Mouse (Mus musculus): ENCODE results near the gene Stox1. TPM values are rescaled to one million over a fixed set of nuclear protein-coding genes. Genes with fewer than 3 reads are reported as not detected.
"Not testable (repeated sequence)": the region's sequence is repeated elsewhere in the genome, so short reads cannot be mapped to it uniquely, and the experiment has no call there.

The Stox1 gene
- 1 to 10 TPM; 1.2 to 1.5 TPM for total RNA-seq (2021)
- long read RNA-seq, experiment 1, partial matches to known transcripts: 2 of 2 reads
- long read RNA-seq, experiment 1, other reads (novel, unspliced or antisense): 0 of 2 reads
- long read RNA-seq, experiment 2, partial matches to known transcripts: 1 of 1 reads
- long read RNA-seq, experiment 2, other reads (novel, unspliced or antisense): 0 of 1 reads

- intact Hi-C loops (cut with DNase I): no loop called here
- DNase-seq: peak; percentile 72 to 73
Measured at GRCm38 (mm10) chr10:62725771-62726687, at the start of gene Stox1. Stox1 (minus strand) TSS chr10:62726128.

DNA sequence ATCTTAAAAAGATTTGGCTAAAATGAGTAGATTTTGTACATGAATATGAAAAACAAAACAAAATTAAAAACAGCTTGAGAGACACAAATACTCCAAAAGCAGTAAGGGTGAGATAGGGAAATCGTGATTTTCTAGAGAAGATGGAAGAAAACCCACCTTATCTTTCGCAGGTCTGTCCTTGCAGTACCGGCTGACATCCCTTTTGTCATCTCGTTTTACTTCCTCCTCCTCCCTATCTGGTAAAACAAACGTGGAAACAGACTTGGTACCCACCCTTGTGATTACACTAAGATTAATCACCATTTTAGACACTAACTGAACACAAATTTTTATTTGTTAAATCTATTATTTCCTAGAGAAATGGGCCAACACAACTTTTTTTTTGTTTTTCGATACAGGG is 24.9 kb upstream of the Stox1 start:
- intact Hi-C loops (cut with DNase I): no loop called here
- no peak for DNase-seq

DNA sequence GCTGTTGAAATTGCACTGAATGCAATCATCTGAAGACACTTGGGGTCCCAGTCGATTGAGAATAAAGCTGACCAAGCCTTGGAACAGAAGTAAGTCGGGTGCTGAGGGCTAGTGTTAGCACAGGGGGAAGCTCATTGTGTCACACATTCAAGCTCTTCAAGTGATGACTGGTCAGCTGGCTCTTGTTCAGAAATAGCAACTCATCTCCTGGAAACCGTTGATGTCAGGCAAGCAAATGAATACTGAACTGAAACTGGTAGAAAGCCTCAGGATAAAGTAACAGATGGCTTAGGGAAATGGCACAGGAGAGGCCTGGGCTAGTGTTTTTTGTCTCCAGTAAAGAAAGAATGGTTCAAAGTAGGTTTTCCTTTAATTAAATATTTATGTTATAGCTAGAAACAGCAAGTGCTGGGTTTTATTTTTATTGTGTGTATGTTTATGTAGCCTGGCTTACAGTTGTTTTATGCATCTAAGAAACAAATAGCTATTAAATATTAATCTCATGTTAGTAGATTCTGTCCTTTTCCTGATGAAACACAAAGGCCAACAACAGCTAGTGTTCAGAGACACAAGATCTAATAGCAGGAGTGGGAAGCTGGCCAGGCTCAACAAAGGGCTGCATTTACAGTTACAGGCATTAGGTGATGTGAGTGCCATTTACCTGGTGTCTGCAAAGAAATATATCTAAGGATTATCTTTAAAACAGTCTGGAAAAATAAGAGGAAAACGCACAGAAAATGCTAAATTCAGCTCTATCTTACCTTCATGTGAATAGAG is 14.2 kb upstream of the Stox1 start:
- peak in 1 of 2 experiments; percentile 19 for DNase-seq

DNA sequence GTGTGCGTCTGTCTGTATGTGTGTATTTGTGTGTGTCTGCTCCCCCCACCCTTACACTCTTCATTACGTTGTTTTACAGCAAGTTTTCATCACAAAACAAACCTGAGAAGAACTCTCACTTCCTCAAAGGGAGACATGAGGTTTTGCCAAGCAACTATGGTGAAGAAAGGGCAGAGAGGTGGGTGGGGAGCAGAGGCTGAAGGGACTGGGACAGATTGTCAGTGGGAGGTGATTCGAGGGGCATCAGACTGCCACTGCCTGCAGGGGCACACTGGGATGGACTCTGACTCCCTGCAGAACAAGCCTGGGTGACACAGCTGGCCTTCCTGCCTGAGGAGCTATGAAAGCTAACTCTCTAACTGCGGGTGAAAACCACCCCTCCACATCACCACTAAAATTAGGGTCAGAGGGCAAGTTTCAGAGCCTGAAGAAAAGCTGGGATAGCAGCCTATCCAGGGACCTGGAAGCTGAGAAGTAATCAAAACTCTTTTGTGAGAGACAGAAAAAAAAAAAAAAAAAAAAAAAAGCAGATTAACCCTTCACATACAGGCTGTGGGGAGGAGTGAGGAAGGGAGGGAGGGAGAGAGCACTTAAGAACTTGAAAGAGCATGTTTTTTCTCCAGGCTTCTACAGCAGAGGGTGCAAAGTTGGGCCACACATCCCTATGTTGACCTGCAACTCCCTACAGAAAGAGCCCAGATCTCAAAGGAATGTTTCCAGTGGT is 11.2 kb upstream of the Stox1 start:
- intact Hi-C loops (cut with DNase I): no loop called here
- DNase-seq: no peak

More for the DNA sequence above, 14.2 kb upstream of the Stox1 start:
- intact Hi-C loops (cut with DNase I): loop anchor here (10.0 kb wide), 1 partner anchor 105 kb away; no protein-coding TSS in a partner anchor

DNA sequence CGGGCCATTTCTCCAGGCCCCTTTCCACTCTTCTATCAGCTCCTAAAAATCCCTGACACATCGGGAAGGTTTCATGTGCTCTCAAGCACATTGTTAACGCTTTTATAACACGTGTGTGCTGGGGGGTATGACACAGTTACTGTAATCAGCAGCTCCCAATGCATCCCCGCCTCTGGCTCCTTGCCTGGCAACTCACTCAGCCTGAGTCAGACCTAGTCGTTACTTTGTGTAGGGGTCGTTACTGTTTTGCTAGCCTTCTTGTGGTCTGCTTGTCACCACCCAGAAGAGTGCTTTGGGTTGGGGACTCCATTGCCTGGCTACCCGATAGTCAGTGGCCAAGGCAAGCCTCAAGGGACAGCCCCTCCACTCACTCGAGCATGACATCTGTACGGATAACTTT is 4.9 kb upstream of the Stox1 start:
- no peak for DNase-seq
- intact Hi-C loops (cut with DNase I): no loop called here

DNA sequence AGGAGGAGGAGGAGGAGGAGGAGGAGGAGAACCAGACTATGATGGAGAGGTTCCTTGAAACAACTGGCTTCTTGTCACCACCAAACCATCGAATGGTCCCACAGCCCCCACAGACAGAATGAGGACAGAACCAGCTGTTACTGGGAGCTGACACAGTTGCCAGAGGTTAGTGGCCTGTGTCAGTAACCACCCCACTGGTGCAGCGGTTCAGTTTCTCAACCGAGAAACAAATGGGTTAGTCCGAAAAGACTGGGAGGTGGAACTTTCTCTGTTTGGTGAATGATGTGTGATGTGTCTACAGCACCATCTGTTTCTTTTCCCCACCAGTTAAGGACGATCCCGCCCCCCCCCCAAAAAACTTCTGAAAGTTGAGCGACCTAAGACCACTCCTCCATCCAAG is 992 bp downstream of the Stox1 start:
- DNase-seq: no peak
- intact Hi-C loops (cut with DNase I): no loop called here

DNA sequence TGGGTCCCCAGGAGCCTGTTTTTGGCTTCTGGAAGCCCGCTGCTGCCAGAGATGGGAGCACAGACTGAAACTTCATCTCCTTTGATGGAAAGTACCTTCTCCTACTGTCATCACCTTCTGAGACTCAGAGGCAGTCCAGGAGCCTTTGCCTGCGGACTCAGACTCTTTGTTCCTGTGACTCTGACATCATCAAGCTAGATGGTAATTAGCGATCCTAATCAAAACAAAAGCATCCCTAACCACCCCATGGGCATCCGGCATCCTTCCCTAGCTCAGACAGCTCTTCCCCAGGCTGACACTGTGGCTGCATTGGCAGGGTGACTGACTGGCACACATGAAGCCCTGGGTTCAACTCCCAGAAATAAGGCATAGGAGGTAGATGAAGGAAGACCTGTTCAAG is 3.2 kb downstream of the Stox1 start:
- no peak for DNase-seq
- intact Hi-C loops (cut with DNase I): no loop called here

GRCm38 (mm10) chr10:62720574-62720973 is 5.4 kb downstream of the Stox1 start:
- intact Hi-C loops (cut with DNase I); DNase-seq: not testable (repeated sequence)

DNA sequence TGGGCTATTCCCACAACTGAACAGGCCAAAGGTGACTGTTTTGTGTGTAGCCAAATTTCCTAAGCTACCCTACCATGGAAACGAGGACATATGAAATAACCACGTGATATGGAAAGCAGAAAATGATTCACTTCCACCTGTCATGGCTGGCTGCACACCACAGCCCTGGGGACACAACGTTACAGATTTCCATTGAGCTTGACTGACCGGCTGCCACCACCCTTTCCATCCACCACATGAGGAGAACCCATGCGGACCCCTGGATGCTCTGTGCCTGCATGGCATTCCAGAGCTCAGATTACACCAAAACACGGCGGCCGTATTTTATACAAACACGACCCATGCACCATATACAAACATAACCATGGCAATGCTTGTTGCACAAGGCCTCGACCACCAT is 12.5 kb downstream of the Stox1 start:
- no peak for DNase-seq
- intact Hi-C loops (cut with DNase I): no loop called here

DNA sequence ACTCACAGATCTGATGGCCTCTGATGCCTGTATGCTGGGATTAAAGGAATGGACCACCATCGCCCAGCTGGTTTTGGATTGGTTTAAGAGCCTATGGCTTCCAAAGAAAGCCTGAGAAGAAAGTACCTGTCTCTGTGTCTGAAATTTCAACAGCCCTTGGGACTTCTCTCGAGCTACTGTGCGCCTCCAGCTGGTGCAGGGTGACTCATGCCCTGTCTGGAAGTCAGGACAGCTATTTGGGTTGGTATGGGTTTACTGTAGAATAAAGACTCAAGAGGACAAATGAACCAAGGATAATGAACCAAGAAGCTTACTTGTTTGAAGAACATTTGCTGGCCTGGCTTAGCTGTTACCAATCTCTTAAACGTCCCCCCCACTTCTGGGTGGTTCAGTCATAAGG is 22.3 kb downstream of the Stox1 start:
- DNase-seq: no peak
- intact Hi-C loops (cut with DNase I): no loop called here

DNA sequence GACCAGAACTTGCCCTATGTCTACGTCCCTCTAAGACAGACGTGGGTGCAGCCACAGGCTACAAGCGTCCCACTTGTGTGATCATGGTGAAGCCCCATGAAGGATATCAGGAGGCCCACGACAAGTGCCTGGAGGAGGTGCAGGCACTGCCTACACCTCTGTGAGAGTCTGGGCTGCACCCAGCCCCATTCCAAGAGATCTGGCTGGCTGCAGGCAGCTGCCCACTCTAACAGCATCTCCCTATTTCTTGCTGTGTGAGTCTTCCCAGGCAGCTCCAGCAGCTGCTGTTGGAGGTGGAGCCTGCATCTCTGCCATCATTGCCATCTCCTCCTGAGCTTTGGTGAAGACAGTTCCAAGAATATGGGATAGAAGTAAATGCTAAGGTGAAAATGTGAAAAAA is 23.5 kb downstream of the Stox1 start:
- intact Hi-C loops (cut with DNase I): no loop called here
- no peak for DNase-seq

DNA sequence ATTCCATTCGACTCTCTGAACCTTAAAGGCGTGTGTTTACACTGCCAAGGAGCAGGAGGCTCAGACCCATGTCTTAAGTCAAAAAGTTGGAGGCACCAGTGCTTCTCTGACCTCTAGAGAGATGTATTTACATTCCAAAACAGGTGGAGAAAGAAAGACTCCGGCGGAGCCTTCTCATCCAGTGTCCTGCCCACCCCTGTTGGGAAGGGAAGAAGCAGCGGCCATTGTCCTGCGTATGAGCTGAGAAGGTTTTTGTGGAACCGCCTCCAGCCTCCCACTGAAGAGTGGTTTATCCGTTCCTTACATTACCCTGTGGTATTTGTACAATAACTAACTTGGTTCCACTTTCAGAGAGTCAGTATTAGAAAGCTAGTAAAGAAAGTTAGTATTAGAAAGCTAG is 33.2 kb downstream of the Stox1 start:
- intact Hi-C loops (cut with DNase I): no loop called here

DNA sequence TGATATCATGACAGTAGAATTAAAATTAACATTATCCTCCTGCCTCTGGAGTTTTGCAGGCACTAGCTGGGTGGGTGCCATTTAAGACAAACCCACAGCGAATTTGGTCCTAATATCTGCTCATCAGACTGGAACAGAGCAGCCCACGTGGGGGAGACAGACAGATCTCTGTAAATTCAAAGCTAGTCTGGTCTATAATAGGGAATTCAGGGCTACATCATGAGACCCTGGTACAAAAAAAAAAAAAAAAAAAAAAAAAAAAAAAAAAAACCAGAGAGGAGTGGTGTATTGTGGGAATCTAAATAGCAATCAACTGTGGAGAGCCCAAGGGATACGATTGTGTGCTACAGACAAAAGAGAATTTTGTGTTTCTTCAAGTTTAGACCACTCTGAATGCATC is 33.7 kb downstream of the Stox1 start:
- DNase-seq: no peak
- intact Hi-C loops (cut with DNase I): no loop called here

More for the DNA sequence above, 33.2 kb downstream of the Stox1 start:
- DNase-seq: no peak

DNA sequence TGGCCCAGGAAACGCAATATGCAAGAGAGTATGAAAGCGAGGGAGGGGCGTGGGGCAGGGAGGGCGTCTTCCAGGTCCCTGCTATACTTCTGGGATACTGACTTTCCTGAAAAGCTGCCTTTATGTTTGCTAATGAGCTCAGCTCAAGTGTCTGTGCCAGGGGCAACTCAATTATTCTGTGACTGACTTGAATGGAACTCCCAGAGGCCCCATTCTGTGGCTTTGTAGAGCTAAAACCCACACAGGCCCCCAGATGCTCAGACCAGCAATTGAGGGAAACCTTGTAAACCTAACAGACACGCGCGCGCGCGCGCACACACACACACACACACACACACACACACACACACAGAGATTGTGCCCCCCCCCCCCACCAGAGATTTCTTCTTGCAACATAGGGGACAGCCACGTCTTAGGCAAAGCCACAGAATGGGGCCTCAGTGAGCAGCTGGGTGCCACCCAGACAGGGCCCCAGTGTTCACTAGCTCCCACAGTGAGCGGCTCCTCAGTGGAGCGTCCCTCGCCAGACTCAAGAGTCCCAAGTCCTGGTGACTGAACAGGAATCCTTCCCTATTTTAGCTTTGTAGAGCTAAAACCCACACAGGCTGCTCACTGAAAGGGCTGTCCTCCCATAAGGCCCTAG is 38.8 kb downstream of the Stox1 start:
- intact Hi-C loops (cut with DNase I): no loop called here
- DNase-seq: no peak

DNA sequence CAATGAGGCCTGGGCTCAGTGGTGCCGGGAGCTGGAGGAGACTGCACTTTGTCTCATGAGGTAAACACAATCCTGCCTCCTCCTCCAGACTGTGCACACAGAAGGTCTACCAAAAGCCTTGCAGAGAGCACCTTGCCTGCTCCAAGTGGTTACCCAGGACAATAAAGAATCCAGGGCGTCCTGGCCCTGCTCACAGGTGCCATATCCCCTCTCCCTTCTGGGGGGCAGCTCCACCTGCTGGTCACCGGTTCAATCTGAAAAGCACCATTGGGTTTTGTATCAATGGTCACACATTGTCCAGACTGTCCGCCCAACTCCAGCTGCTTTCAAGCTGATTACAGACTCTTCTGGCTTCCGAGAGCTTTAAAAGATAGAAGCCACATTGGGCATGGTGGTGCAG is 42.9 kb downstream of the Stox1 start:
- intact Hi-C loops (cut with DNase I): loop anchor here (5.0 kb wide), 1 partner anchor 91 kb away; no protein-coding TSS in a partner anchor
- DNase-seq: peak; percentile 33 to 51

DNA sequence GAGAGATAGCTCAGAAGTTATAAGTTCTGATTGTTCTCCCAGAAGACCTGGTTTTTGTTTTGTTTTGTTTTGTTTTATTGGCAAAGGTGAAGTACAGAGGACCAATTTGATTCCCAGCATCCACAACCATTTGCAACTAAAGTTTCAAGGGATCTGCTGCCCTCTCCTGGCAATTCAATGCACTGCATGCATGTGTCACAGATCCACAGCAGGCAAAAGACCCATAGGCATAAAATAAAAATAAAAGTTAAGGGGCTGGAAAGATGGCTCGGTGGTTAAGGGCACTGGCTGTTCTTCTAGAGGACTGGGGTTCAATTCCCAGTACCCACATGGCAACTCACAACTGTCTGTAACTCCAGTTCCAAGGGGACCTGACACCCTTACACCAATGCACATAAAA is 46.1 kb downstream of the Stox1 start:
- DNase-seq: no peak
- intact Hi-C loops (cut with DNase I): loop anchor here (5.0 kb wide), 1 partner anchor 88 kb away; no protein-coding TSS in a partner anchor

- peak in 1 of 2 experiments; percentile 8 for DNase-seq
- intact Hi-C loops (cut with DNase I): no loop called here
Measured at GRCm38 (mm10) chr10:62677329-62677728, 48.6 kb downstream of the Stox1 start.

DNA sequence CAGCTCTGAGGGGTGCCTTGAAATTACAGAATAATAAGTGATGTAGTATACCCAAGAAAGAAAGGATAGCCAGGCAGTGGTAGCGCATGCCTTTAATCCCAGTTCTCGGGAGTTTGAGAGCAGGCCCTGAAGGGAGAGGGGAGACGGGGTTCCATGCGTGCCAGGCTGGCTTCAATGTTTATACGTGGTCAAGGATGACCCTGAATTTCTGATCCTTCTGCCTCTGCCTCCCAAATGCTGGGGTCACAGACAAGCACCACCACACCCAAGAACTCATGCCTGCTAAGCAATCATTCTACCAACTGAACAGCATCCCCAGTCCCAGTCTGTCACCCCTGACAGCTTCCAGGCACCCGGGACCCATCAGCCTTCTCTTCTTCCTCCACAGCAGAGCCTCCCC is 49.7 kb downstream of the Stox1 start:
- intact Hi-C loops (cut with DNase I): no loop called here
- DNase-seq: no peak

DNA sequence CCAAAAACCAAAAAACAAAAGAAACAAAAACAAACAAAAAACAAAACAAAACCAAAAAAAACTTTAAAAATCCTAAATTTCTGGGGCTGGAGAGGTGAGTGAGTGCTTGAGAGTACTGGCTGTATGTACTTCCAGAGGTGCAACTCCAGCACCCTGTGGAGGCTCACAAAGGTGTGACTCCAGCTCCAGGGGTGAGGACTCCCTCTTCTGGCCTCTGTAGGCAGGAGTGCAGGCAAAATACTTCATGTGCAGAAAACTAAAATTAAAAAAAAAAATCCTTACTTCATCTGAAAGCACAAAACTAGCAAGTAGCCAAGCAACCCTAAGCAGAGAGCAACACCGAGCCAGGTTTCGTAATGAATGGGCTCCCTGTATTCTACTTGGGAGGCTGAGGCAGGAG is 53.6 kb downstream of the Stox1 start:
- no peak for DNase-seq
- intact Hi-C loops (cut with DNase I): loop anchor here (5.0 kb wide), 1 partner anchor 40 kb away; no protein-coding TSS in a partner anchor

DNA sequence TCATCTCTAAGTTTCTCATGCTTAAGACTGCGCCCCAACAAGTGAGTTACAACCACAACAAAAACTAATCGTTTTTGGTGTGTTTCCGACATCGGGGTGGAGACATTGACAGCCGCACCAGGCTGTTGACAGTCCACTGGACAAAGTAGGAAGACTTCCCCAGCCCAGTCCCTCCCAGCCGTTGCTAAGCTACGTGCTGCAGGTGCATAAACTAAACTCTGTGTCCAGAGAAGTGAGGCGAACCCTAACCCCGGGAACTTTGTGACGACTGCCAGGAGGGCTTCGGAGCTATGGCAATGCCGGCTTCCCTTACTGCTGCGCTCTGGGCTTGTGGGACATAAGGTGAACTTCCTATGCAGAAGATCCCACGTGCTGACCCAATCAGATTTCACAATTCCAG is 56.7 kb downstream of the Stox1 start:
- intact Hi-C loops (cut with DNase I): no loop called here

More for the DNA sequence above, 56.7 kb downstream of the Stox1 start:
- no peak for DNase-seq

Measured in heart, postnatal 14 days (tissue).